Mouse (Mus musculus) G1E-ER4 (cell line): Measurements from ENCODE around the gene Tnfaip8l2. TPM values are rescaled to one million over a fixed set of nuclear protein-coding genes. Genes with fewer than 3 reads are reported as not detected.

Source experiments
- GATA1 ChIP-seq: IDR thresholded peaks from one replicate; pipeline ENCODE4 v1.8.0; 2012; ENCODE audit warnings: low read length, inconsistent platforms
- polyA plus RNA-seq: library from polyadenylated mRNA; stranded (reverse); fragments of >175 nt; gene quantifications from 2 replicates; pipeline ENCODE4 v1.2.3, GENCODE M21; 2012

The Tnfaip8l2 gene
- polyA plus RNA-seq, 1 experiment: not detected

- no peak for TF ChIP-seq GATA1
These were observed 22.0 kb upstream of the Tnfaip8l2 start for GRCm38 (mm10) chr3:95164256-95164550.

GRCm38 (mm10) chr3:95163419-95164255 is 21.5 kb upstream of the Tnfaip8l2 start:
- no peak for TF ChIP-seq GATA1

GRCm38 (mm10) chr3:95162345-95162628 is 20.1 kb upstream of the Tnfaip8l2 start:
- TF ChIP-seq GATA1: no peak

GRCm38 (mm10) chr3:95161618-95162344 is 19.6 kb upstream of the Tnfaip8l2 start:
- TF ChIP-seq GATA1: no peak

- TF ChIP-seq GATA1: no peak
These were observed 18.9 kb upstream of the Tnfaip8l2 start for GRCm38 (mm10) chr3:95161041-95161551.

GRCm38 (mm10) chr3:95159987-95160963 is 18.1 kb upstream of the Tnfaip8l2 start, which contains the start of gene Sema6c:
Sema6c (plus strand) TSS chr3:95160457.
- no peak for TF ChIP-seq GATA1

- TF ChIP-seq GATA1: no peak
These were observed 17.4 kb upstream of the Tnfaip8l2 start for GRCm38 (mm10) chr3:95159511-95159986.

- TF ChIP-seq GATA1: no peak
These were observed 11.7 kb upstream of the Tnfaip8l2 start for GRCm38 (mm10) chr3:95153874-95154273.

- no peak for TF ChIP-seq GATA1
These were observed 5.8 kb upstream of the Tnfaip8l2 start for GRCm38 (mm10) chr3:95147924-95148323.

GRCm38 (mm10) chr3:95142617-95143011 is 454 bp upstream of the Tnfaip8l2 start:
- no peak for TF ChIP-seq GATA1

GRCm38 (mm10) chr3:95141474-95141873 is 686 bp downstream of the Tnfaip8l2 start:
- no peak for TF ChIP-seq GATA1

- no peak for TF ChIP-seq GATA1
These were observed 1.4 kb downstream of the Tnfaip8l2 start for GRCm38 (mm10) chr3:95140795-95141194.

GRCm38 (mm10) chr3:95140289-95140595 is 1.9 kb downstream of the Tnfaip8l2 start:
- no peak for TF ChIP-seq GATA1

GRCm38 (mm10) chr3:95139586-95140288 is 2.4 kb downstream of the Tnfaip8l2 start:
- TF ChIP-seq GATA1: no peak

- no peak for TF ChIP-seq GATA1
These were observed 5.8 kb downstream of the Tnfaip8l2 start for GRCm38 (mm10) chr3:95136336-95136735.
